Mouse (Mus musculus) left cerebral cortex, postnatal 4 days (tissue): ENCODE results near the gene Iffo2. TPM values are rescaled to one million over a fixed set of nuclear protein-coding genes. Genes with fewer than 3 reads are reported as not detected.

Experiments used
- DNase-seq: peaks from one replicate; pipeline ENCODE4 v3.0.0-alpha.2; 2022
- intact Hi-C: fragments of 180-260 bp; cut with DNase I; formaldehyde crosslinking; loops from one replicate; pipeline ENCODE4 v1.15.1; 2025
- total RNA-seq, 2 experiments: library from RNA; stranded (reverse); gene quantifications; 2 replicates each; pipeline ENCODE4 v1.2.3; 2021

Gene Iffo2
- total RNA-seq, 2 experiments from 2014 or later, result 24.2 to 26.3 TPM

GRCm38 (mm10) chr4:139601519-139602356, 71.4 kb downstream of the Iffo2 start:
- DNase-seq, result no peak
- intact Hi-C loops, result no loop called here

- intact Hi-C loops, result no loop called here
- DNase-seq, result peak; percentile 49
These were observed 72.3 kb downstream of the Iffo2 start, which contains the start of gene Gm21969 for GRCm38 (mm10) chr4:139602357-139603244. Gene Gm21969 (plus strand): TSS chr4:139603186.

- DNase-seq, result no peak
- intact Hi-C loops, result no loop called here
These were observed 74.9 kb downstream of the Iffo2 start for GRCm38 (mm10) chr4:139605216-139605615.

GRCm38 (mm10) chr4:139606732-139607131, 76.4 kb downstream of the Iffo2 start:
- intact Hi-C loops, result no loop called here
- DNase-seq, result no peak

- DNase-seq, result no peak
- intact Hi-C loops, result no loop called here
These were observed 78.6 kb downstream of the Iffo2 start for GRCm38 (mm10) chr4:139608975-139609374.

GRCm38 (mm10) chr4:139610954-139611353, 80.6 kb downstream of the Iffo2 start:
- intact Hi-C loops, result no loop called here

GRCm38 (mm10) chr4:139611542-139611953, 81.2 kb downstream of the Iffo2 start:
- DNase-seq, result peak; percentile 90
- intact Hi-C loops, result no loop called here

More at GRCm38 (mm10) chr4:139610954-139611353, 80.6 kb downstream of the Iffo2 start:
- DNase-seq, result no peak

- intact Hi-C loops, result no loop called here
- DNase-seq, result no peak
These were observed 84.3 kb downstream of the Iffo2 start for GRCm38 (mm10) chr4:139614524-139615260.

- intact Hi-C loops, result no loop called here
- no peak for DNase-seq
These were observed 86.1 kb downstream of the Iffo2 start for GRCm38 (mm10) chr4:139616276-139617000.

- intact Hi-C loops, result no loop called here
- DNase-seq, result peak; percentile 68
These were observed 86.6 kb downstream of the Iffo2 start for GRCm38 (mm10) chr4:139617001-139617364.

GRCm38 (mm10) chr4:139619765-139620164, 89.4 kb downstream of the Iffo2 start:
- DNase-seq, result no peak

GRCm38 (mm10) chr4:139622373-139623282, 92.3 kb downstream of the Iffo2 start, which contains the start of gene Aldh4a1:
Gene Aldh4a1 (plus strand): TSS chr4:139622866.
- intact Hi-C loops, result loop anchor here (10.0 kb wide), 1 partner anchor 138 kb away; no protein-coding TSS in a partner anchor
- DNase-seq, result peak; percentile 91

More at GRCm38 (mm10) chr4:139619765-139620164, 89.4 kb downstream of the Iffo2 start:
- intact Hi-C loops, result loop anchor here (10.0 kb wide), 1 partner anchor 135 kb away; no protein-coding TSS in a partner anchor

- no peak for DNase-seq
These were observed 93.2 kb downstream of the Iffo2 start for GRCm38 (mm10) chr4:139623434-139624115.

GRCm38 (mm10) chr4:139624116-139624489, 93.8 kb downstream of the Iffo2 start:
- intact Hi-C loops, result loop anchor here (10.0 kb wide), 1 partner anchor 139 kb away; no protein-coding TSS in a partner anchor
- DNase-seq, result no peak

More at GRCm38 (mm10) chr4:139623434-139624115, 93.2 kb downstream of the Iffo2 start:
- intact Hi-C loops, result loop anchor here (10.0 kb wide), 1 partner anchor 139 kb away; no protein-coding TSS in a partner anchor

- intact Hi-C loops, result loop anchor here (10.0 kb wide), 1 partner anchor 140 kb away; no protein-coding TSS in a partner anchor
- DNase-seq, result no peak
These were observed 94.4 kb downstream of the Iffo2 start for GRCm38 (mm10) chr4:139624706-139625105.

- DNase-seq, result no peak
- intact Hi-C loops, result loop anchor here (10.0 kb wide), 1 partner anchor 143 kb away; no protein-coding TSS in a partner anchor
These were observed 97.0 kb downstream of the Iffo2 start for GRCm38 (mm10) chr4:139627361-139627760.

- intact Hi-C loops, result no loop called here
- no peak for DNase-seq
These were observed 99.8 kb downstream of the Iffo2 start for GRCm38 (mm10) chr4:139630171-139630570.

GRCm38 (mm10) chr4:139631141-139631540, 100.8 kb downstream of the Iffo2 start:
- intact Hi-C loops, result no loop called here
- no peak for DNase-seq
